ENCODE assay signal across 8 mouse cellular contexts in genomic region chr9:106367592-106368111, GRCm38 (mm10). TPM values are rescaled to one million over a fixed set of nuclear protein-coding genes. Genes with fewer than 3 reads are reported as not detected.
DNase-seq lines count a peak whose midpoint lies in the region; ATAC-seq lines count a peak whose summit lies in the region.

No protein-coding gene starts in this region.

- ATAC-seq in megakaryocyte progenitor cell, adult 5-6 weeks (replicated peaks; ENCODE audit: poor library complexity), result peak; percentile 84

- peak; percentile 95 for DNase-seq in adipocyte (ENCODE audit: low spot score)
- peak; percentile 98 for DNase-seq in embryo, embryonic 10 days (ENCODE audit: low spot score)
- DNase-seq in gastrocnemius, postnatal 10 days, result peak; percentile 96
- DNase-seq in induced T-regulatory cell, adult 2 months (ENCODE audit: low read depth), result peak; percentile 98
- DNase-seq in left cerebral cortex, adult 9 months (ENCODE audit: low spot score in 2 of 2), result peak; percentile 98 to 99
- DNase-seq in right cerebral cortex, postnatal 14 days, result peak; percentile 97
- DNase-seq in urinary bladder, postnatal 36 days (ENCODE audit: low spot score in 2 of 2), result peak; percentile 98 to 99

RNA-seq across cellular contexts. Expression of gene Dusp7, which starts 0.8 kb away (rescaled TPM):
- total RNA-seq in gastrocnemius, postnatal 10 days (2021), result 10 to 100 TPM; 16.0 to 19.9 TPM
- total RNA-seq in megakaryocyte progenitor cell, adult 5-6 weeks (2015), result 31.6 and 41.9 TPM in 2 replicates
- 10.8 and 15.0 TPM in 2 replicates for total RNA-seq in megakaryocyte progenitor cell, adult 5-6 weeks (2017)

Comparison
In these comparisons a context has a peak if more than half of its experiments do, and no peak if none do; other contexts are left out.
1. Peak in every context shown above with its lines: DNase-seq and ATAC-seq.